In genomic region chr11:103218517-103218901, GRCm38 (mm10) we compare ENCODE assay signal across 8 mouse cellular contexts. TPM values are rescaled to one million over a fixed set of nuclear protein-coding genes. Genes with fewer than 3 reads are reported as not detected.
A peak's percentile ranks its signal among the peaks of the same experiment; 100 is the strongest.
DNase-seq lines count a peak whose midpoint lies in the region; ATAC-seq and TF ChIP-seq lines count a peak whose summit lies in the region.

No protein-coding gene starts in this region.

- H3K27me3 ChIP-seq in kidney, embryonic 16.5 days (ENCODE audit: insufficient read depth, low read length) = no peaks in the 10 kb centered on the region
- H3K27me3 ChIP-seq in embryonic facial prominence, embryonic 14.5 days (replicated peaks; ENCODE audit: control insufficient read depth, insufficient read depth, low read length) = no peaks in the 10 kb centered on the region
- no peaks in the 10 kb centered on the region for H3K27me3 ChIP-seq in intestine, embryonic 15.5 days (replicated peaks)
- H3K27me3 ChIP-seq in myocyte (ENCODE audit: control insufficient read depth, insufficient read depth, insufficient read length) = no peaks in the 10 kb centered on the region

- H3K9ac ChIP-seq in kidney, embryonic 16.5 days (replicated peaks; ENCODE audit: low read length) = peak overlapping the region; percentile 58
- H3K9ac ChIP-seq in embryonic facial prominence, embryonic 14.5 days (ENCODE audit: low read depth, low read length) = peak overlapping the region; percentile 61
- H3K9ac ChIP-seq in intestine, embryonic 15.5 days = peak overlapping the region; percentile 47

- H3K4me1 ChIP-seq in kidney, embryonic 16.5 days (ENCODE audit: insufficient read depth, low read length) = peaks cover 12% of the 10 kb centered on the region
- peaks cover 5% of the 10 kb centered on the region; the same call in 1 of the 2 replicates for H3K4me1 ChIP-seq in embryonic facial prominence, embryonic 14.5 days (ENCODE audit: control insufficient read depth, insufficient read depth, low read length)
- H3K4me1 ChIP-seq in intestine, embryonic 15.5 days (replicated peaks) = peaks cover 15% of the 10 kb centered on the region

- peak overlapping the region; percentile 80 for H3K4me2 ChIP-seq in kidney, embryonic 16.5 days (replicated peaks; ENCODE audit: low read depth, low read length)
- H3K4me2 ChIP-seq in embryonic facial prominence, embryonic 14.5 days (ENCODE audit: low read depth, low read length) = peak overlapping the region; percentile 95
- peak overlapping the region; percentile 90 for H3K4me2 ChIP-seq in intestine, embryonic 15.5 days (replicated peaks)
- peak overlapping the region; percentile 12 for H3K4me2 ChIP-seq in myocyte (ENCODE audit: low read depth)

- WGBS in kidney, embryonic 16.5 days = 27% methylated on average over 6 of the region's 6 CpGs
- WGBS in embryonic facial prominence, embryonic 14.5 days = 17% methylated on average over 6 of the region's 6 CpGs
- 19% methylated on average over 6 of the region's 6 CpGs for WGBS in intestine, embryonic 15.5 days

- H3K4me3 ChIP-seq in kidney, embryonic 16.5 days (ENCODE audit: low read length) = peak overlapping the region; percentile 54
- peak overlapping the region; percentile 40 for H3K4me3 ChIP-seq in embryonic facial prominence, embryonic 14.5 days (ENCODE audit: low read depth, low read length)
- peak overlapping the region; percentile 43 for H3K4me3 ChIP-seq in intestine, embryonic 15.5 days (replicated peaks)
- H3K4me3 ChIP-seq in myocyte = no peak overlapping the region

- ATAC-seq in kidney, embryonic 16.5 days (ENCODE audit: low FRiP score, low TSS enrichment) = no peak
- ATAC-seq in embryonic facial prominence, embryonic 14.5 days (ENCODE audit: low read depth) = no peak
- ATAC-seq in intestine, embryonic 15.5 days = no peak

- H3K36me3 ChIP-seq in kidney, embryonic 16.5 days (ENCODE audit: insufficient read depth, low read length) = peaks cover 22% of the 10 kb centered on the region
- H3K36me3 ChIP-seq in embryonic facial prominence, embryonic 14.5 days (ENCODE audit: control insufficient read depth, insufficient read depth, low read length) = peaks cover 31% of the 10 kb centered on the region
- H3K36me3 ChIP-seq in intestine, embryonic 15.5 days = peaks cover 8% of the 10 kb centered on the region; the same call in 1 of the 2 replicates
- H3K36me3 ChIP-seq in myocyte (ENCODE audit: control insufficient read depth, insufficient read depth) = peaks cover 21% of the 10 kb centered on the region

- peaks cover 3% of the 10 kb centered on the region; the same call in 1 of the 2 replicates for H3K9me3 ChIP-seq in kidney, embryonic 16.5 days (ENCODE audit: low read length)
- H3K9me3 ChIP-seq in embryonic facial prominence, embryonic 14.5 days (ENCODE audit: control insufficient read depth, low read length) = peaks cover 4% of the 10 kb centered on the region
- H3K9me3 ChIP-seq in intestine, embryonic 15.5 days = no peaks in the 10 kb centered on the region

- no peak for DNase-seq in kidney, postnatal 10 days
- DNase-seq in embryonic facial prominence, embryonic 14.5 days (ENCODE audit: low spot score) = no peak
- no peak for DNase-seq in cerebellum, postnatal 10 days
- DNase-seq in retina, postnatal 1 day = no peak
- DNase-seq in adrenal gland, postnatal 10 days = no peak

- H3ac ChIP-seq in myocyte (ENCODE audit: control insufficient read depth, insufficient read length) = no peak overlapping the region

- no peaks in the 10 kb centered on the region for H3K79me2 ChIP-seq in myocyte (ENCODE audit: control insufficient read depth, insufficient read depth)

- 0 out of 2 replicates have a peak overlapping the region, but pooled peaks have one; percentile 11 for H3K27ac ChIP-seq in kidney, embryonic 16.5 days (ENCODE audit: low read length)
- no peak overlapping the region for H3K27ac ChIP-seq in embryonic facial prominence, embryonic 14.5 days (replicated peaks; ENCODE audit: low read depth, low read length)
- 0 out of 2 replicates have a peak overlapping the region, but pooled peaks have one; percentile 2 for H3K27ac ChIP-seq in intestine, embryonic 15.5 days

- peak; percentile 3 for TF ChIP-seq POLR2A in myocyte (IDR thresholded peaks at IDR 0.05; ENCODE audit: insufficient read length, low read depth)

TF ChIP-seq in myocyte, 11 proteins besides CTCF, POLR2A, EP300 and RAD21:
- TF ChIP-seq TCF3 (IDR thresholded peaks at IDR 0.05; ENCODE audit: insufficient read length, low read depth) = no peak
- no peak for TF ChIP-seq E2F4 (IDR thresholded peaks at IDR 0.05; ENCODE audit: insufficient read depth)
- no peak for TF ChIP-seq SRF (IDR thresholded peaks at IDR 0.05; ENCODE audit: control insufficient read depth, insufficient read length, low read depth)
- no peak for TF ChIP-seq MYOG (IDR thresholded peaks at IDR 0.05; ENCODE audit: control insufficient read depth in 1 of 3, insufficient read depth in 1 of 3, insufficient read length in 2 of 3, low read depth in 2 of 3)
- TF ChIP-seq USF1 (IDR thresholded peaks at IDR 0.05; ENCODE audit: low read depth) = no peak

RNA-seq across cellular contexts. Expression of gene Spata32, which starts 0.3 kb away (rescaled TPM):
- polyA plus RNA-seq in kidney, embryonic 16.5 days (2015; fragmentation: Nextera tagmentation; extraction: Ambion mirVana) = not detected in 2 replicates
- not detected in 2 replicates for polyA plus RNA-seq in embryonic facial prominence, embryonic 14.5 days (2014; fragmentation: Nextera tagmentation; extraction: Ambion mirVana)
- polyA plus RNA-seq in intestine, embryonic 15.5 days (2015; fragmentation: Nextera tagmentation; extraction: Ambion mirVana) = not detected in 2 replicates
- polyA plus RNA-seq in myocyte (2012; fragmentation: generic; extraction: Trizol) = 0.04 TPM
- total RNA-seq in adrenal gland, postnatal 10 days (2021) = not detected

RNA-seq across cellular contexts. Expression of gene 1700023F06Rik, which starts 10.2 kb away (rescaled TPM):
- 0.27 and 0.82 TPM in 2 replicates for polyA plus RNA-seq in kidney, embryonic 16.5 days (2015; fragmentation: Nextera tagmentation; extraction: Ambion mirVana)
- polyA plus RNA-seq in embryonic facial prominence, embryonic 14.5 days (2014; fragmentation: Nextera tagmentation; extraction: Ambion mirVana) = 1.0 and 1.6 TPM in 2 replicates
- 0.73 and 1.0 TPM in 2 replicates for polyA plus RNA-seq in intestine, embryonic 15.5 days (2015; fragmentation: Nextera tagmentation; extraction: Ambion mirVana)
- polyA plus RNA-seq in myocyte (2012; fragmentation: generic; extraction: Trizol) = not detected
- total RNA-seq in adrenal gland, postnatal 10 days (2021) = under 1 TPM in 1 of 2 experiments, not detected in 1; 0.27 TPM

RNA-seq across cellular contexts. Expression of gene Fmnl1, which starts 47.6 kb away (rescaled TPM):
- polyA plus RNA-seq in kidney, embryonic 16.5 days (2015; fragmentation: Nextera tagmentation; extraction: Ambion mirVana) = 2.4 and 3.4 TPM in 2 replicates
- polyA plus RNA-seq in embryonic facial prominence, embryonic 14.5 days (2014; fragmentation: Nextera tagmentation; extraction: Ambion mirVana) = 3.3 and 3.5 TPM in 2 replicates
- polyA plus RNA-seq in intestine, embryonic 15.5 days (2015; fragmentation: Nextera tagmentation; extraction: Ambion mirVana) = 2.0 and 2.2 TPM in 2 replicates
- polyA plus RNA-seq in myocyte (2012; fragmentation: generic; extraction: Trizol) = 15.6 TPM
- 10 to 100 TPM; 17.7 to 20.5 TPM for total RNA-seq in adrenal gland, postnatal 10 days (2021)

RNA-seq across cellular contexts. Expression of gene Map3k14, which starts 48.8 kb away (rescaled TPM):
- polyA plus RNA-seq in kidney, embryonic 16.5 days (2015; fragmentation: Nextera tagmentation; extraction: Ambion mirVana) = 5.3 and 6.7 TPM in 2 replicates
- 4.6 and 5.1 TPM in 2 replicates for polyA plus RNA-seq in embryonic facial prominence, embryonic 14.5 days (2014; fragmentation: Nextera tagmentation; extraction: Ambion mirVana)
- 2.9 and 3.6 TPM in 2 replicates for polyA plus RNA-seq in intestine, embryonic 15.5 days (2015; fragmentation: Nextera tagmentation; extraction: Ambion mirVana)
- 12.9 TPM for polyA plus RNA-seq in myocyte (2012; fragmentation: generic; extraction: Trizol)
- total RNA-seq in adrenal gland, postnatal 10 days (2021) = 1 to 10 TPM; 5.2 to 6.9 TPM

Comparison
In these comparisons a context has a peak if more than half of its experiments do, and no peak if none do; other contexts are left out.
1. H3K4me2 ChIP-seq: peak in every context shown above with its lines; median percentile 95 in embryonic facial prominence, embryonic 14.5 days; 90 in intestine, embryonic 15.5 days; 80 in kidney, embryonic 16.5 days; 12 in myocyte.